Mouse (Mus musculus) lung, embryonic 14.5 days (tissue): ENCODE results near the gene Rab8b. TPM values are rescaled to one million over a fixed set of nuclear protein-coding genes. Genes with fewer than 3 reads are reported as not detected.
A peak's percentile ranks its signal among the peaks of the same experiment; 100 is the strongest.

Source experiments
- ATAC-seq: fragments of 200-750 bp; cut with Nextera tagmentation; 2 replicates; pipeline ENCODE4 v1.8.0; 2017; ENCODE audit warnings: mild to moderate bottlenecking, moderate TSS enrichment, moderate library complexity; ENCODE audit not compliant: insufficient read depth
- DNase-seq: peaks from one replicate; pipeline ENCODE4 v3.0.0-alpha.2; 2015
- H3K27ac ChIP-seq: fragments of 300-500 bp; sonication (generic); 2 replicates; pipeline ENCODE4 v1.5.1; 2014; ENCODE audit warnings: low read depth, mild to moderate bottlenecking, moderate library complexity
- H3K27me3 ChIP-seq: fragments of 300-500 bp; sonication (generic); 2 replicates; pipeline ENCODE4 v1.6.1; 2014; ENCODE audit warnings: low read length, control low read depth; ENCODE audit not compliant: insufficient read depth
- H3K36me3 ChIP-seq: fragments of 300-500 bp; sonication (generic); 2 replicates; pipeline ENCODE4 v1.6.1; 2014; ENCODE audit warnings: control low read depth; ENCODE audit not compliant: insufficient read depth
- H3K4me1 ChIP-seq: fragments of 300-500 bp; sonication (generic); 2 replicates; pipeline ENCODE4 v1.6.1; 2014; ENCODE audit warnings: antibody characterized with exemption, control low read depth; ENCODE audit not compliant: insufficient read depth
- H3K4me2 ChIP-seq: fragments of 300-500 bp; sonication (generic); 2 replicates; pipeline ENCODE4 v1.6.1; 2014; ENCODE audit warnings: mild to moderate bottlenecking
- H3K4me3 ChIP-seq: fragments of 300-500 bp; sonication (generic); 2 replicates; pipeline ENCODE4 v1.5.1; 2014; ENCODE audit warnings: low read depth, low read length
- H3K9ac ChIP-seq: fragments of 300-500 bp; sonication (generic); 2 replicates; pipeline ENCODE4 v1.6.1; 2014
- H3K9me3 ChIP-seq: fragments of 300-500 bp; sonication (generic); 2 replicates; pipeline ENCODE4 v1.6.1; 2016; ENCODE audit warnings: low read depth, low read length, control low read depth
- CTCF ChIP-seq: IDR thresholded peaks from 2 replicates; pipeline ENCODE4 v1.5.1; 2016; ENCODE audit warnings: antibody characterized with exemption, low read depth
- WGBS: fragments of 180-500 bp; shearing (Covaris S2); extraction: QIAGEN DNeasy Blood & Tissue Kit; methylation state at CpG from one replicate; pipeline ENCODE4 v1.1.7; 2014; 5-methylcytosine and 5-hydroxymethylcytosine counted together
- polyA plus RNA-seq: library from polyadenylated mRNA; unstranded; fragments of >200 nt; fragmentation: Nextera tagmentation; extraction: Ambion mirVana; gene quantifications from 2 replicates; pipeline ENCODE4 v1.2.1, GENCODE M21; 2014

Rab8b gene
- polyA plus RNA-seq, 1 experiment from 2014 or later: 35.0 TPM

GRCm38 (mm10) chr9:66945647-66946641 lies 26.5 kb upstream of the Rab8b start, which contains the start of gene Rps27l:
Rps27l (plus strand) TSS chr9:66946086.
- Histone ChIP-seq H3K9ac (peak within 1 kb of the TSS; percentile 93), H3K4me2 (peak within 1 kb of the TSS; percentile 81), H3K4me1 (peaks cover 6% of the 10 kb centered on the region), H3K4me3 (peak within 1 kb of the TSS; percentile 94), H3K27ac (peak within 1 kb of the TSS; percentile 96), H3K27me3 (no peaks in the 10 kb centered on the region), H3K36me3 (peaks cover 17% of the 10 kb centered on the region), H3K9me3 (no peaks in the 10 kb centered on the region)
- no peak for TF ChIP-seq CTCF
- under 1% methylated on average over 76 of the region's 77 CpGs for WGBS
- peak; percentile 97 for DNase-seq
- ATAC-seq: peak; percentile 100

- Histone ChIP-seq H3K4me2 (peak overlapping the region; percentile 81), H3K36me3 (peaks cover 17% of the 10 kb centered on the region), H3K4me1 (peaks cover 6% of the 10 kb centered on the region), H3K9ac (peak overlapping the region; percentile 93), H3K27me3 (no peaks in the 10 kb centered on the region), H3K4me3 (peak overlapping the region; percentile 94), H3K9me3 (no peaks in the 10 kb centered on the region), H3K27ac (peak overlapping the region; percentile 96)
- 7% methylated on average over 4 of the region's 4 CpGs for WGBS
- ATAC-seq (no peak), DNase-seq (no peak)
- TF ChIP-seq CTCF: no peak
Measured at GRCm38 (mm10) chr9:66945161-66945560, 25.7 kb upstream of the Rab8b start.

GRCm38 (mm10) chr9:66938836-66939235 lies 19.3 kb upstream of the Rab8b start:
- DNase-seq (peak; percentile 92), ATAC-seq (peak; percentile 49)
- Histone ChIP-seq H3K9ac (no peak overlapping the region), H3K27ac (no peak overlapping the region), H3K4me2 (no peak overlapping the region), H3K36me3 (no peaks in the 10 kb centered on the region), H3K27me3 (no peaks in the 10 kb centered on the region), H3K4me3 (no peak overlapping the region), H3K4me1 (no peaks in the 10 kb centered on the region), H3K9me3 (no peaks in the 10 kb centered on the region)
- WGBS: 9% methylated on average over 4 of the region's 4 CpGs
- peak; percentile 86 for TF ChIP-seq CTCF

- WGBS: 53% methylated on average over 8 of the region's 8 CpGs
- no peaks in the 10 kb centered on the region for H3K4me1 ChIP-seq
- no peak overlapping the region for H3K9ac ChIP-seq
- H3K27me3 ChIP-seq: no peaks in the 10 kb centered on the region
- ATAC-seq (no peak), DNase-seq (peak; percentile 55)
- H3K4me2 ChIP-seq: no peak overlapping the region
- no peak overlapping the region for H3K4me3 ChIP-seq
- no peaks in the 10 kb centered on the region for H3K36me3 ChIP-seq
- H3K27ac ChIP-seq: no peak overlapping the region
- no peaks in the 10 kb centered on the region for H3K9me3 ChIP-seq
- TF ChIP-seq CTCF: no peak
Measured at GRCm38 (mm10) chr9:66937507-66937906, 18.0 kb upstream of the Rab8b start.

- DNase-seq (no peak), ATAC-seq (no peak)
- no peak overlapping the region for H3K4me3 ChIP-seq
- no peak for TF ChIP-seq CTCF
- no peak overlapping the region for H3K9ac ChIP-seq
- H3K27me3 ChIP-seq: no peaks in the 10 kb centered on the region
- H3K27ac ChIP-seq: no peak overlapping the region
- H3K36me3 ChIP-seq: no peaks in the 10 kb centered on the region
- WGBS: 76% methylated on average over 19 of the region's 19 CpGs
- H3K4me1 ChIP-seq: no peaks in the 10 kb centered on the region
- no peak overlapping the region for H3K4me2 ChIP-seq
- no peaks in the 10 kb centered on the region for H3K9me3 ChIP-seq
Measured at GRCm38 (mm10) chr9:66933869-66934808, 14.7 kb upstream of the Rab8b start.

- H3K9me3 ChIP-seq: no peaks in the 10 kb centered on the region
- H3K27ac ChIP-seq: no peak overlapping the region
- H3K27me3 ChIP-seq: no peaks in the 10 kb centered on the region
- ATAC-seq (no peak), DNase-seq (no peak)
- H3K9ac ChIP-seq: no peak overlapping the region
- H3K4me1 ChIP-seq: no peaks in the 10 kb centered on the region
- no peak for TF ChIP-seq CTCF
- no peaks in the 10 kb centered on the region for H3K36me3 ChIP-seq
- H3K4me3 ChIP-seq: no peak overlapping the region
- H3K4me2 ChIP-seq: no peak overlapping the region
- 40% methylated on average over 7 of the region's 7 CpGs for WGBS
Measured at GRCm38 (mm10) chr9:66930351-66930750, 10.9 kb upstream of the Rab8b start.
